Comparison of ENCODE assay signal across 24 mouse cellular contexts in the genomic region with DNA sequence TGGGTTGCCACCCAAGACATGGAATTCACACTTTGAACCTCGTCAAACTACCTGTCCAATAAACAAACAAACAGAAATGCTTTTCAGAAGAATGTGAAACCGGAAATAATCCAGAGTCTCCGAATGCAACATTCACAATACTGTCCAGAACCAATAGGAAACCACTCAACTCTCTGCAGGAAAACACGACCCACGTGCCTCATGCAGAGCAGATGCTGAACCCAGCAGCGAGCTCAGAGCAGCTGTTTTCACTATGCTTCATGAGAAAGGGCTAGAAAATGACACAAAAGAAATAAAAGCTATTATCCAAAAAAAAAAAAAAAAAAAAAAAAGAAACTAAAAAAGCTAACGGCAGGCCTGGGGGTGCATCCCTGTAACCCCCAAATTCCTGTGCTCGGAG.
DNase-seq lines count a peak whose midpoint lies in the region; ATAC-seq and TF ChIP-seq lines count a peak whose summit lies in the region.
"Had no signal": no experiment of that assay in that cellular context is flagged by ENCODE, and none has a peak within 500 bp of the region (broad histone marks: within the 10 kb centered on the region; RNA-seq: fewer than 3 reads in every experiment).

No protein-coding gene starts in this region.

- no peak overlapping the region for H3K27ac ChIP-seq in forebrain, embryonic 14.5 days (ENCODE audit: low read depth, low read length)
- no peak overlapping the region for H3K27ac ChIP-seq in forebrain, embryonic 15.5 days (replicated peaks)
- peak overlapping the region; percentile 48; the same call in 1 of the 2 replicates for H3K27ac ChIP-seq in left cerebral cortex, adult 2 months
- H3K27ac ChIP-seq in embryonic facial prominence, embryonic 15.5 days (replicated peaks): peak overlapping the region; percentile 36; the same call in 1 of the 2 replicates
- H3K27ac ChIP-seq: embryonic facial prominence, embryonic 12.5 days; intestine, embryonic 15.5 days; liver, embryonic 15.5 days; lung, embryonic 15.5 days; midbrain, embryonic 15.5 days; neural tube, embryonic 12.5 days; stomach, embryonic 15.5 days had no signal

- peak; percentile 9 for DNase-seq in forebrain, embryonic 14.5 days (ENCODE audit: low spot score)
- no peak for DNase-seq in left cerebral cortex, adult 2 months (ENCODE audit: extremely low spot score in 1 of 2, low spot score in 2 of 2)
- no peak for DNase-seq in left cerebral cortex, postnatal 14 days (ENCODE audit: low spot score in 2 of 2)
- DNase-seq in telencephalon, adult 2 months (ENCODE audit: low read depth, low spot score): peak; percentile 10
- DNase-seq in frontal cortex, postnatal 14 days (ENCODE audit: low spot score in 2 of 2): no peak
- DNase-seq in ovary, adult 18-20 months (ENCODE audit: low spot score): no peak
- DNase-seq: adrenal gland, postnatal 25 days; cerebellum, adult 18-20 months; liver; lung, postnatal 36 days; thymus, adult 18-20 months; thymus, postnatal 36 days had no signal

- no peak overlapping the region for H3K9ac ChIP-seq in forebrain, embryonic 14.5 days (ENCODE audit: low read length)
- H3K9ac ChIP-seq in forebrain, embryonic 15.5 days (replicated peaks): no peak overlapping the region
- no peak overlapping the region for H3K9ac ChIP-seq in embryonic facial prominence, embryonic 15.5 days
- H3K9ac ChIP-seq: embryonic facial prominence, embryonic 12.5 days; intestine, embryonic 15.5 days; liver, embryonic 15.5 days; lung, embryonic 15.5 days; midbrain, embryonic 15.5 days; neural tube, embryonic 12.5 days; stomach, embryonic 15.5 days had no signal

- H3K4me3 ChIP-seq in forebrain, embryonic 14.5 days (ENCODE audit: low read depth, low read length): no peak overlapping the region
- H3K4me3 ChIP-seq in forebrain, embryonic 15.5 days: no peak overlapping the region
- no peak overlapping the region for H3K4me3 ChIP-seq in left cerebral cortex, adult 2 months
- H3K4me3 ChIP-seq in embryonic facial prominence, embryonic 15.5 days (replicated peaks): no peak overlapping the region
- H3K4me3 ChIP-seq: embryonic facial prominence, embryonic 12.5 days; intestine, embryonic 15.5 days; liver, embryonic 15.5 days; lung, embryonic 15.5 days; midbrain, embryonic 15.5 days; neural tube, embryonic 12.5 days; stomach, embryonic 15.5 days had no signal

- no peaks in the 10 kb centered on the region for H3K9me3 ChIP-seq in forebrain, embryonic 14.5 days (replicated peaks; ENCODE audit: control insufficient read depth, low read length)
- no peaks in the 10 kb centered on the region for H3K9me3 ChIP-seq in forebrain, embryonic 15.5 days
- no peaks in the 10 kb centered on the region for H3K9me3 ChIP-seq in embryonic facial prominence, embryonic 15.5 days (replicated peaks)
- H3K9me3 ChIP-seq: embryonic facial prominence, embryonic 12.5 days; intestine, embryonic 15.5 days; liver, embryonic 15.5 days; lung, embryonic 15.5 days; midbrain, embryonic 15.5 days; neural tube, embryonic 12.5 days; stomach, embryonic 15.5 days had no signal

- no peak for TF ChIP-seq CTCF in left cerebral cortex, adult 2 months (IDR thresholded peaks at IDR 0.05)

- no peaks in the 10 kb centered on the region for H3K36me3 ChIP-seq in forebrain, embryonic 14.5 days (ENCODE audit: control insufficient read depth, insufficient read depth, low read length)
- no peaks in the 10 kb centered on the region for H3K36me3 ChIP-seq in forebrain, embryonic 15.5 days
- H3K36me3 ChIP-seq in embryonic facial prominence, embryonic 15.5 days: no peaks in the 10 kb centered on the region
- H3K36me3 ChIP-seq: embryonic facial prominence, embryonic 12.5 days; intestine, embryonic 15.5 days; liver, embryonic 15.5 days; lung, embryonic 15.5 days; midbrain, embryonic 15.5 days; neural tube, embryonic 12.5 days; stomach, embryonic 15.5 days had no signal

- 76% methylated on average over 8 of the region's 8 CpGs for WGBS in forebrain, embryonic 14.5 days
- WGBS in forebrain, embryonic 15.5 days: 69% methylated on average over 8 of the region's 8 CpGs
- 36% methylated on average over 8 of the region's 8 CpGs for WGBS in embryonic facial prominence, embryonic 15.5 days

- intact Hi-C loops in left cerebral cortex, adult 2 months (cut with DNase I): loop anchor here (10.0 kb wide), 2 partner anchors 439 to 649 kb away; no protein-coding TSS in a partner anchor
- intact Hi-C loops in left cerebral cortex, postnatal 14 days (cut with DNase I): loop anchor here (10.0 kb wide), 1 partner anchor 649 kb away; no protein-coding TSS in a partner anchor

- H3K4me2 ChIP-seq in forebrain, embryonic 14.5 days (ENCODE audit: low read length): no peak overlapping the region
- H3K4me2 ChIP-seq in forebrain, embryonic 15.5 days (replicated peaks): no peak overlapping the region
- H3K4me2 ChIP-seq in embryonic facial prominence, embryonic 15.5 days (replicated peaks): no peak overlapping the region
- H3K4me2 ChIP-seq: embryonic facial prominence, embryonic 12.5 days; heart, embryonic 11.5 days; intestine, embryonic 15.5 days; liver, embryonic 15.5 days; lung, embryonic 15.5 days; midbrain, embryonic 15.5 days; neural tube, embryonic 12.5 days; stomach, embryonic 15.5 days had no signal

- H3K4me1 ChIP-seq in forebrain, embryonic 14.5 days (ENCODE audit: control insufficient read depth, insufficient read depth, low read length): no peaks in the 10 kb centered on the region
- no peaks in the 10 kb centered on the region for H3K4me1 ChIP-seq in forebrain, embryonic 15.5 days
- H3K4me1 ChIP-seq in embryonic facial prominence, embryonic 15.5 days: peaks cover 18% of the 10 kb centered on the region
- H3K4me1 ChIP-seq: intestine, embryonic 15.5 days; liver, embryonic 15.5 days; lung, embryonic 15.5 days; midbrain, embryonic 15.5 days; neural tube, embryonic 12.5 days had no signal

- ATAC-seq in forebrain, embryonic 14.5 days: no peak
- no peak for ATAC-seq in forebrain, embryonic 15.5 days (replicated peaks)
- ATAC-seq in embryonic facial prominence, embryonic 15.5 days (ENCODE audit: insufficient number of reproducible peaks, low FRiP score, low TSS enrichment, low read depth): no peak
- ATAC-seq: forebrain, embryonic 16.5 days; hindbrain, embryonic 16.5 days; intestine, embryonic 15.5 days; midbrain, embryonic 15.5 days had no signal

- no peaks in the 10 kb centered on the region for H3K27me3 ChIP-seq in forebrain, embryonic 14.5 days (replicated peaks; ENCODE audit: control insufficient read depth, insufficient read depth, low read length)
- no peaks in the 10 kb centered on the region for H3K27me3 ChIP-seq in forebrain, embryonic 15.5 days
- no peaks in the 10 kb centered on the region for H3K27me3 ChIP-seq in embryonic facial prominence, embryonic 15.5 days
- H3K27me3 ChIP-seq: embryonic facial prominence, embryonic 12.5 days; intestine, embryonic 15.5 days; liver, embryonic 15.5 days; lung, embryonic 15.5 days; midbrain, embryonic 15.5 days; neural tube, embryonic 12.5 days; stomach, embryonic 15.5 days had no signal

Comparison
In these comparisons a context has a peak if more than half of its experiments do, and no peak if none do; other contexts are left out.
1. DNase-seq: peak in forebrain, embryonic 14.5 days (single experiment) and telencephalon, adult 2 months (single experiment); none in left cerebral cortex, adult 2 months (0 of 2), left cerebral cortex, postnatal 14 days (0 of 2), frontal cortex, postnatal 14 days (0 of 2) and ovary, adult 18-20 months (single experiment).
2. H3K27ac ChIP-seq: peak in left cerebral cortex, adult 2 months (single experiment) and embryonic facial prominence, embryonic 15.5 days (single experiment); none in forebrain, embryonic 14.5 days (single experiment) and forebrain, embryonic 15.5 days (single experiment).